Mouse (Mus musculus) lung, postnatal 0 days (tissue): ENCODE data around the gene Peg3. TPM values are rescaled to one million over a fixed set of nuclear protein-coding genes. Genes with fewer than 3 reads are reported as not detected.
A peak's percentile ranks its signal among the peaks of the same experiment; 100 is the strongest.

Experiments used
- ATAC-seq: fragments of 200-750 bp; cut with Nextera tagmentation; 2 replicates; pipeline ENCODE4 v1.8.0; 2017; ENCODE audit warnings: moderate library complexity
- DNase-seq: peaks from one replicate; pipeline ENCODE4 v3.0.0-alpha.2; 2016; ENCODE audit warnings: low spot score
- H3K27ac ChIP-seq: fragments of 300-500 bp; sonication (generic); 2 replicates; pipeline ENCODE4 v1.5.1; 2014; ENCODE audit warnings: antibody characterized with exemption, mild to moderate bottlenecking, low read length, mixed read lengths
- H3K27me3 ChIP-seq: fragments of 300-500 bp; sonication (generic); replicated peaks from 2 replicates; pipeline ENCODE4 v1.6.1; 2014; ENCODE audit warnings: low read length, mixed read lengths; ENCODE audit not compliant: insufficient read depth
- H3K36me3 ChIP-seq: fragments of 300-500 bp; sonication (generic); 2 replicates; pipeline ENCODE4 v1.6.1; 2014; ENCODE audit warnings: low read length, mixed read lengths; ENCODE audit not compliant: insufficient read depth
- H3K4me1 ChIP-seq: fragments of 300-500 bp; sonication (generic); 2 replicates; pipeline ENCODE4 v1.6.1; 2014; ENCODE audit warnings: antibody characterized with exemption, low read depth, low read length, mixed read lengths; ENCODE audit not compliant: insufficient read depth
- H3K4me2 ChIP-seq: fragments of 300-500 bp; sonication (generic); replicated peaks from 2 replicates; pipeline ENCODE4 v1.6.1; 2014; ENCODE audit warnings: low read depth, mild to moderate bottlenecking, low read length, moderate library complexity, mixed read lengths
- H3K4me3 ChIP-seq: fragments of 300-500 bp; sonication (generic); 2 replicates; pipeline ENCODE4 v1.5.1; 2014; ENCODE audit warnings: low read depth, low read length
- H3K9ac ChIP-seq: fragments of 300-500 bp; sonication (generic); replicated peaks from 2 replicates; pipeline ENCODE4 v1.6.1; 2014; ENCODE audit warnings: low read depth, mild to moderate bottlenecking
- H3K9me3 ChIP-seq: fragments of 300-500 bp; sonication (generic); 2 replicates; pipeline ENCODE4 v1.6.1; 2016; ENCODE audit warnings: low read length, mixed read lengths
- CTCF ChIP-seq: IDR thresholded peaks from 2 replicates; pipeline ENCODE4 v1.5.1; 2016; ENCODE audit warnings: antibody characterized with exemption, mild to moderate bottlenecking
- EP300 ChIP-seq: IDR thresholded peaks from 2 replicates; pipeline ENCODE4 v1.6.1; 2016; ENCODE audit warnings: antibody characterized with exemption, mild to moderate bottlenecking, control low read depth
- WGBS: fragments of 180-500 bp; shearing (Covaris S2); extraction: QIAGEN DNeasy Blood & Tissue Kit; methylation state at CpG from one replicate; pipeline ENCODE4 v1.1.7; 2014; 5-methylcytosine and 5-hydroxymethylcytosine counted together
- polyA plus RNA-seq: library from polyadenylated mRNA; unstranded; fragments of >200 nt; fragmentation: Nextera tagmentation; extraction: Ambion mirVana; gene quantifications from 2 replicates; pipeline ENCODE4 v1.2.1, GENCODE M21; 2015

Gene Peg3
- polyA plus RNA-seq, 1 experiment from 2014 or later = 55.1 TPM

GRCm38 (mm10) chr7:6699230-6699629, 31.0 kb downstream of the Peg3 start:
- Histone ChIP-seq H3K4me3 (no peak overlapping the region), H3K36me3 (no peaks in the 10 kb centered on the region), H3K4me1 (no peaks in the 10 kb centered on the region), H3K9me3 (no peaks in the 10 kb centered on the region), H3K4me2 (no peak overlapping the region), H3K27me3 (no peaks in the 10 kb centered on the region), H3K27ac (no peak overlapping the region), H3K9ac (no peak overlapping the region)
- DNase-seq = peak; percentile 79
- 40% methylated on average over 3 of the region's 3 CpGs for WGBS
- no peak for TF ChIP-seq CTCF
- peak; percentile 55 for TF ChIP-seq EP300
- ATAC-seq = peak; percentile 45

GRCm38 (mm10) chr7:6696241-6697045, 33.8 kb downstream of the Peg3 start, which contains the start of gene Zim1:
Zim1 (minus strand) TSS chr7:6696450.
- peak; percentile 59 for TF ChIP-seq CTCF
- TF ChIP-seq EP300 = no peak
- Histone ChIP-seq H3K9ac (0 out of 2 replicates have a peak within 1 kb of the TSS, but pooled peaks have one; percentile 13), H3K36me3 (no peaks in the 10 kb centered on the region), H3K4me1 (no peaks in the 10 kb centered on the region), H3K27ac (no peak within 1 kb of the TSS), H3K9me3 (no peaks in the 10 kb centered on the region), H3K4me2 (peak within 1 kb of the TSS; percentile 58), H3K4me3 (peak within 1 kb of the TSS; percentile 36), H3K27me3 (no peaks in the 10 kb centered on the region)
- ATAC-seq (peak; percentile 100), DNase-seq (peak; percentile 96)
- 11% methylated on average over 32 of the region's 32 CpGs for WGBS

GRCm38 (mm10) chr7:6685511-6685910, 44.7 kb downstream of the Peg3 start:
- ATAC-seq (no peak), DNase-seq (no peak)
- H3K4me3 ChIP-seq = no peak overlapping the region
- H3K27ac ChIP-seq = no peak overlapping the region
- no peaks in the 10 kb centered on the region for H3K9me3 ChIP-seq
- TF ChIP-seq EP300 = no peak
- TF ChIP-seq CTCF = no peak
- no peak overlapping the region for H3K9ac ChIP-seq
- no peaks in the 10 kb centered on the region for H3K27me3 ChIP-seq
- H3K36me3 ChIP-seq = no peaks in the 10 kb centered on the region
- WGBS = 89% methylated on average over 6 of the region's 6 CpGs
- no peaks in the 10 kb centered on the region for H3K4me1 ChIP-seq
- no peak overlapping the region for H3K4me2 ChIP-seq

- Histone ChIP-seq H3K27ac (no peak overlapping the region), H3K4me3 (no peak overlapping the region), H3K9ac (no peak overlapping the region), H3K4me1 (no peaks in the 10 kb centered on the region), H3K9me3 (no peaks in the 10 kb centered on the region), H3K27me3 (no peaks in the 10 kb centered on the region), H3K4me2 (no peak overlapping the region), H3K36me3 (no peaks in the 10 kb centered on the region)
- DNase-seq = no peak
- TF ChIP-seq CTCF (no peak), EP300 (no peak)
- WGBS = 70% methylated on average over 3 of the region's 3 CpGs
- ATAC-seq = no peak
Observed at GRCm38 (mm10) chr7:6666726-6667125, 63.5 kb downstream of the Peg3 start.

GRCm38 (mm10) chr7:6663430-6663829, 66.8 kb downstream of the Peg3 start:
- Histone ChIP-seq H3K9me3 (no peaks in the 10 kb centered on the region), H3K27ac (no peak overlapping the region), H3K4me3 (no peak overlapping the region), H3K27me3 (no peaks in the 10 kb centered on the region), H3K36me3 (no peaks in the 10 kb centered on the region), H3K9ac (no peak overlapping the region), H3K4me1 (no peaks in the 10 kb centered on the region), H3K4me2 (no peak overlapping the region)
- ATAC-seq (no peak), DNase-seq (no peak)
- TF ChIP-seq EP300 (no peak), CTCF (no peak)
- WGBS = 58% methylated on average over 7 of the region's 7 CpGs

- no peak for ATAC-seq
Observed at GRCm38 (mm10) chr7:6659605-6660004, 70.6 kb downstream of the Peg3 start.

More at GRCm38 (mm10) chr7:6659605-6660004, 70.6 kb downstream of the Peg3 start:
- WGBS = 10% methylated on average over 2 of the region's 2 CpGs
- Histone ChIP-seq H3K4me3 (no peak overlapping the region), H3K27ac (no peak overlapping the region), H3K4me2 (no peak overlapping the region), H3K4me1 (no peaks in the 10 kb centered on the region), H3K9ac (no peak overlapping the region), H3K36me3 (no peaks in the 10 kb centered on the region), H3K9me3 (no peaks in the 10 kb centered on the region), H3K27me3 (no peaks in the 10 kb centered on the region)
- DNase-seq = peak; percentile 51
- peak; percentile 79 for TF ChIP-seq CTCF
- TF ChIP-seq EP300 = no peak
